Mouse (Mus musculus): Measurements from ENCODE around the gene C330021F23Rik. TPM values are rescaled to one million over a fixed set of nuclear protein-coding genes. Genes with fewer than 3 reads are reported as not detected.

C330021F23Rik gene
- total RNA-seq, 1 experiment = 4.6 TPM

GRCm38 (mm10) chr8:3586452-3586851, 18.7 kb downstream of the C330021F23Rik start:
- H3K4me3 ChIP-seq (ENCODE audit: insufficient read depth in 1 of 2, low read depth in 1 of 2, low read length in 2 of 2, poor library complexity in 1 of 2, severe bottlenecking in 1 of 2) = no peak overlapping the region
- in situ Hi-C loops (cut with MboI; ENCODE audit: low sequenced_read_pairs in 2 of 2, unreplicated experiment in 2 of 2) = no loop called here
- H3K9ac ChIP-seq (ENCODE audit: insufficient read depth, low read depth, low read length, poor library complexity, severe bottlenecking) = no peak overlapping the region
- H3K36me3 ChIP-seq (ENCODE audit: control insufficient read depth, insufficient read depth, low read length, poor library complexity, severe bottlenecking) = no peaks in the 10 kb centered on the region
- no peak overlapping the region for H3K27ac ChIP-seq (ENCODE audit: insufficient read depth, low read depth, low read length, poor library complexity, severe bottlenecking)
- no peaks in the 10 kb centered on the region for H3K9me3 ChIP-seq (ENCODE audit: control insufficient read depth, insufficient read depth, low read depth, low read length)
- DNase-seq (ENCODE audit: low read depth, low spot score) = no peak
- TF ChIP-seq MAFK (IDR thresholded peaks at IDR 0.05; ENCODE audit: insufficient read depth, low read depth, low read length) = no peak
- TF ChIP-seq ZNF384 (IDR thresholded peaks at IDR 0.05; ENCODE audit: low read depth, low read length) = no peak
- TF ChIP-seq CHD2 (IDR thresholded peaks at IDR 0.05; ENCODE audit: low read depth, low read length) = no peak
- TF ChIP-seq ZC3H11A (IDR thresholded peaks at IDR 0.05; ENCODE audit: borderline replicate concordance, low read depth, low read length) = no peak
- TF ChIP-seq HCFC1 (IDR thresholded peaks at IDR 0.05; ENCODE audit: borderline replicate concordance, insufficient read depth, low read length) = no peak
- 0 out of 4 replicates have a peak, but pooled peaks cover 0 to 2% of the 10 kb centered on the region in 2 experiments for H3K4me1 ChIP-seq (ENCODE audit: control insufficient read depth in 2 of 2, insufficient read depth in 2 of 2, low read length in 2 of 2, poor library complexity in 1 of 2)

- DNase-seq (ENCODE audit: low read depth, low spot score) = no peak
- Histone ChIP-seq H3K4me3 (ENCODE audit: insufficient read depth in 1 of 2, low read depth in 1 of 2, low read length in 2 of 2, poor library complexity in 1 of 2, severe bottlenecking in 1 of 2) (peak within 1 kb of the TSS; percentile 80 to 90), H3K9ac (ENCODE audit: insufficient read depth, low read depth, low read length, poor library complexity, severe bottlenecking) (peak within 1 kb of the TSS; percentile 88), H3K9me3 (ENCODE audit: control insufficient read depth, insufficient read depth, low read depth, low read length) (no peaks in the 10 kb centered on the region), H3K36me3 (ENCODE audit: control insufficient read depth, insufficient read depth, low read length, poor library complexity, severe bottlenecking) (no peaks in the 10 kb centered on the region), H3K4me1 (ENCODE audit: control insufficient read depth in 2 of 2, insufficient read depth in 2 of 2, low read length in 2 of 2, poor library complexity in 1 of 2) (0 out of 4 replicates have a peak, but pooled peaks cover 0 to 2% of the 10 kb centered on the region in 2 experiments), H3K27ac (ENCODE audit: insufficient read depth, low read depth, low read length, poor library complexity, severe bottlenecking) (peak within 1 kb of the TSS; percentile 59; the same call in 1 of the 2 replicates)
- TF ChIP-seq HCFC1 (IDR thresholded peaks at IDR 0.05; ENCODE audit: borderline replicate concordance, insufficient read depth, low read length) (no peak), CHD2 (IDR thresholded peaks at IDR 0.05; ENCODE audit: low read depth, low read length) (no peak), ZNF384 (IDR thresholded peaks at IDR 0.05; ENCODE audit: low read depth, low read length) (no peak), ZC3H11A (IDR thresholded peaks at IDR 0.05; ENCODE audit: borderline replicate concordance, low read depth, low read length) (no peak), MAFK (IDR thresholded peaks at IDR 0.05; ENCODE audit: insufficient read depth, low read depth, low read length) (no peak)
- in situ Hi-C loops (cut with MboI; ENCODE audit: low sequenced_read_pairs in 2 of 2, unreplicated experiment in 2 of 2) = no loop called here
These were observed 19.2 kb downstream of the C330021F23Rik start, which contains the start of gene Camsap3 for GRCm38 (mm10) chr8:3586993-3587390. Gene Camsap3, plus strand, starts transcription at chr8:3587293.

- 0 out of 4 replicates have a peak, but pooled peaks cover 0 to 2% of the 10 kb centered on the region in 2 experiments for H3K4me1 ChIP-seq (ENCODE audit: control insufficient read depth in 2 of 2, insufficient read depth in 2 of 2, low read length in 2 of 2, poor library complexity in 1 of 2)
- H3K27ac ChIP-seq (ENCODE audit: insufficient read depth, low read depth, low read length, poor library complexity, severe bottlenecking) = peak overlapping the region; percentile 59; the same call in 1 of the 2 replicates
- TF ChIP-seq ZNF384 (IDR thresholded peaks at IDR 0.05; ENCODE audit: low read depth, low read length) (no peak), CHD2 (IDR thresholded peaks at IDR 0.05; ENCODE audit: low read depth, low read length) (no peak), HCFC1 (IDR thresholded peaks at IDR 0.05; ENCODE audit: borderline replicate concordance, insufficient read depth, low read length) (peak; percentile 34; the same call in 1 of the 2 replicates), ZC3H11A (IDR thresholded peaks at IDR 0.05; ENCODE audit: borderline replicate concordance, low read depth, low read length) (no peak), MAFK (IDR thresholded peaks at IDR 0.05; ENCODE audit: insufficient read depth, low read depth, low read length) (no peak)
- H3K4me3 ChIP-seq (ENCODE audit: insufficient read depth in 1 of 2, low read depth in 1 of 2, low read length in 2 of 2, poor library complexity in 1 of 2, severe bottlenecking in 1 of 2) = peak overlapping the region; percentile 80 to 90
- DNase-seq (ENCODE audit: low read depth, low spot score) = no peak
- no peaks in the 10 kb centered on the region for H3K9me3 ChIP-seq (ENCODE audit: control insufficient read depth, insufficient read depth, low read depth, low read length)
- in situ Hi-C loops (cut with MboI; ENCODE audit: low sequenced_read_pairs in 2 of 2, unreplicated experiment in 2 of 2) = no loop called here
- peak overlapping the region; percentile 88 for H3K9ac ChIP-seq (ENCODE audit: insufficient read depth, low read depth, low read length, poor library complexity, severe bottlenecking)
- no peaks in the 10 kb centered on the region for H3K36me3 ChIP-seq (ENCODE audit: control insufficient read depth, insufficient read depth, low read length, poor library complexity, severe bottlenecking)
These were observed 19.8 kb downstream of the C330021F23Rik start for GRCm38 (mm10) chr8:3587391-3588257.

GRCm38 (mm10) chr8:3588258-3588633, 20.5 kb downstream of the C330021F23Rik start:
- Histone ChIP-seq H3K4me1 (ENCODE audit: control insufficient read depth in 2 of 2, insufficient read depth in 2 of 2, low read length in 2 of 2, poor library complexity in 1 of 2) (peaks cover 0 to 7% of the 10 kb centered on the region in 2 experiments; a peak in 1 of 4 replicates), H3K27ac (ENCODE audit: insufficient read depth, low read depth, low read length, poor library complexity, severe bottlenecking) (no peak overlapping the region), H3K4me3 (ENCODE audit: insufficient read depth in 1 of 2, low read depth in 1 of 2, low read length in 2 of 2, poor library complexity in 1 of 2, severe bottlenecking in 1 of 2) (peak overlapping the region; percentile 80 to 90), H3K9me3 (ENCODE audit: control insufficient read depth, insufficient read depth, low read depth, low read length) (no peaks in the 10 kb centered on the region), H3K36me3 (ENCODE audit: control insufficient read depth, insufficient read depth, low read length, poor library complexity, severe bottlenecking) (no peaks in the 10 kb centered on the region), H3K9ac (ENCODE audit: insufficient read depth, low read depth, low read length, poor library complexity, severe bottlenecking) (peak overlapping the region; percentile 88)
- no peak for TF ChIP-seq MAFK (IDR thresholded peaks at IDR 0.05; ENCODE audit: insufficient read depth, low read depth, low read length)
- TF ChIP-seq HCFC1 (IDR thresholded peaks at IDR 0.05; ENCODE audit: borderline replicate concordance, insufficient read depth, low read length) = no peak
- no peak for TF ChIP-seq CHD2 (IDR thresholded peaks at IDR 0.05; ENCODE audit: low read depth, low read length)
- no peak for TF ChIP-seq ZNF384 (IDR thresholded peaks at IDR 0.05; ENCODE audit: low read depth, low read length)
- TF ChIP-seq ZC3H11A (IDR thresholded peaks at IDR 0.05; ENCODE audit: borderline replicate concordance, low read depth, low read length) = no peak
- DNase-seq (ENCODE audit: low read depth, low spot score) = no peak
- in situ Hi-C loops (cut with MboI; ENCODE audit: low sequenced_read_pairs in 2 of 2, unreplicated experiment in 2 of 2) = no loop called here

Measured in ES-E14 (cell line).